Mouse (Mus musculus) kidney, adult 2 months (tissue): Measurements from ENCODE around the gene Apol8.
"Not testable (repeated sequence)": the region's sequence is repeated elsewhere in the genome, so short reads cannot be mapped to it uniquely, and the experiment has no call there.

Experiments used
- CTCF ChIP-seq: fragments of 200-500 bp; conservative IDR thresholded peaks from 2 replicates; pipeline ENCODE4 v1.5.1; 2011; ENCODE audit warnings: low read depth, mild to moderate bottlenecking, control low read depth, low read length, moderate library complexity, mixed read lengths; ENCODE audit not compliant: insufficient read depth, insufficient read length
- POLR2A ChIP-seq: fragments of 200-500 bp; IDR thresholded peaks from one replicate; pipeline ENCODE4 v1.6.1; 2011; ENCODE audit warnings: low read depth, low read length, control low read depth

GRCm38 (mm10) chr15:77705306-77705705 is 51.5 kb downstream of the Apol8 start:
- TF ChIP-seq POLR2A, CTCF: not testable (repeated sequence)
